Mouse (Mus musculus) ZHBTc4 (cell line): ENCODE measurements around the gene Gm14124.
"Not testable (repeated sequence)": the region's sequence is repeated elsewhere in the genome, so short reads cannot be mapped to it uniquely, and the experiment has no call there.

Experiments used
- DNase-seq: peaks from one replicate; pipeline ENCODE4 v3.0.0-alpha.2; 2011; ENCODE audit warnings: low read depth, low spot score

The Gm14124 gene

GRCm38 (mm10) chr2:150257291-150257690 lies at the start of gene Gm14124:
Gene Gm14124, plus strand, starts transcription at chr2:150257517.
- peak; percentile 94 for DNase-seq

GRCm38 (mm10) chr2:150217600-150218362 lies 39.5 kb upstream of the Gm14124 start, which contains the start of gene Zfp937:
Gene Zfp937, plus strand, starts transcription at chr2:150218073.
- DNase-seq: peak; percentile 68

GRCm38 (mm10) chr2:150218363-150218725 lies 39.0 kb upstream of the Gm14124 start:
- not testable (repeated sequence) for DNase-seq

- DNase-seq: not testable (repeated sequence)
Observed at GRCm38 (mm10) chr2:150223263-150223662, 34.1 kb upstream of the Gm14124 start.

- no peak for DNase-seq
Observed at GRCm38 (mm10) chr2:150243211-150243610, 14.1 kb upstream of the Gm14124 start.

- DNase-seq: not testable (repeated sequence)
Observed at GRCm38 (mm10) chr2:150255491-150255890, 1.8 kb upstream of the Gm14124 start, which contains the start of gene Gm21994. Gene Gm21994, minus strand, starts transcription at chr2:150255591.

- DNase-seq: peak; percentile 71
Observed at GRCm38 (mm10) chr2:150256861-150257260, 456 bp upstream of the Gm14124 start.

GRCm38 (mm10) chr2:150293669-150294068 lies 36.4 kb downstream of the Gm14124 start:
- no peak for DNase-seq

GRCm38 (mm10) chr2:150299096-150299495 lies 41.8 kb downstream of the Gm14124 start:
- DNase-seq: no peak

GRCm38 (mm10) chr2:150307183-150307773 lies 50.0 kb downstream of the Gm14124 start:
- no peak for DNase-seq

GRCm38 (mm10) chr2:150310952-150311884 lies 53.9 kb downstream of the Gm14124 start:
- DNase-seq: peak; percentile 98

- no peak for DNase-seq
Observed at GRCm38 (mm10) chr2:150316140-150316539, 58.8 kb downstream of the Gm14124 start.

GRCm38 (mm10) chr2:150318973-150319372 lies 61.7 kb downstream of the Gm14124 start:
- no peak for DNase-seq
